Mouse (Mus musculus) cerebellum, adult 2 months (tissue): ENCODE data around the gene Tent5b. TPM values are rescaled to one million over a fixed set of nuclear protein-coding genes. Genes with fewer than 3 reads are reported as not detected.

ENCODE experiments used
- DNase-seq, 2 experiments: peaks; one replicate each; pipeline ENCODE4 v3.0.0; 2021
- H3K27ac ChIP-seq: fragments of 200-500 bp; 2 replicates; pipeline ENCODE4 v1.5.1; 2012; ENCODE audit warnings: low read length, control low read depth, inconsistent platforms; ENCODE audit not compliant: insufficient read depth
- H3K27me3 ChIP-seq: fragments of 200-500 bp; 2 replicates; pipeline ENCODE4 v1.6.1; 2012; ENCODE audit warnings: inconsistent platforms, mild to moderate bottlenecking, low read length, moderate library complexity; ENCODE audit not compliant: control insufficient read depth, insufficient read depth
- H3K4me1 ChIP-seq: fragments of 200-500 bp; 2 replicates; pipeline ENCODE4 v1.6.1; 2011; ENCODE audit warnings: low read length; ENCODE audit not compliant: control insufficient read depth, insufficient read depth
- H3K4me3 ChIP-seq: fragments of 200-500 bp; replicated peaks from 2 replicates; pipeline ENCODE3; 2011; ENCODE audit warnings: mild to moderate bottlenecking, low read depth, low read length, control low read depth; ENCODE audit not compliant: insufficient read depth
- CTCF ChIP-seq: fragments of 200-500 bp; IDR thresholded peaks from 2 replicates; pipeline ENCODE4 v1.5.1; 2011; ENCODE audit warnings: low read depth, mild to moderate bottlenecking, control low read depth, low read length, moderate library complexity, borderline replicate concordance; ENCODE audit not compliant: insufficient read depth
- POLR2A ChIP-seq: fragments of 200-500 bp; IDR thresholded peaks from 2 replicates; pipeline ENCODE4 v1.6.1; 2011; ENCODE audit warnings: low read length, control low read depth, borderline replicate concordance; ENCODE audit not compliant: insufficient read depth
- WGBS: fragments of 180-500 bp; shearing (Covaris S2); methylation state at CpG from one replicate; pipeline ENCODE4 v1.1.7; 2018; 5-methylcytosine and 5-hydroxymethylcytosine counted together
- polyA plus RNA-seq: library from polyadenylated mRNA; depleted of rRNA; stranded (reverse); fragments of >200 nt; gene quantifications from 2 replicates; pipeline ENCODE4 v1.2.3, GENCODE M21; 2012

Gene Tent5b
- polyA plus RNA-seq, 1 experiment, result 0.26 TPM

GRCm38 (mm10) chr4:133488619-133489392 is 8.9 kb downstream of the Tent5b start:
- H3K27ac ChIP-seq, result no peak overlapping the region
- H3K4me1 ChIP-seq, result peaks cover 6% of the 10 kb centered on the region; the same call in 1 of the 2 replicates
- no peak for DNase-seq
- TF ChIP-seq POLR2A (no peak), CTCF (no peak)
- H3K4me3 ChIP-seq, result no peak overlapping the region
- WGBS, result 66% methylated on average over 20 of the region's 20 CpGs
- no peaks in the 10 kb centered on the region for H3K27me3 ChIP-seq

GRCm38 (mm10) chr4:133489489-133490245 is 9.7 kb downstream of the Tent5b start:
- TF ChIP-seq POLR2A (no peak), CTCF (no peak)
- no peaks in the 10 kb centered on the region for H3K27me3 ChIP-seq
- 37% methylated on average over 4 of the region's 4 CpGs for WGBS

GRCm38 (mm10) chr4:133491800-133492199 is 11.9 kb downstream of the Tent5b start:
- H3K4me1 ChIP-seq, result peaks cover 13% of the 10 kb centered on the region
- WGBS, result 45% methylated on average over 10 of the region's 10 CpGs

More at GRCm38 (mm10) chr4:133489489-133490245, 9.7 kb downstream of the Tent5b start:
- DNase-seq, result no peak
- H3K4me1 ChIP-seq, result peaks cover 6% of the 10 kb centered on the region
- no peak overlapping the region for H3K27ac ChIP-seq
- H3K4me3 ChIP-seq, result no peak overlapping the region

GRCm38 (mm10) chr4:133493895-133494294 is 14.0 kb downstream of the Tent5b start:
- 20% methylated on average over 9 of the region's 12 CpGs for WGBS
- H3K4me3 ChIP-seq, result peak overlapping the region; percentile 54
- H3K27me3 ChIP-seq, result no peaks in the 10 kb centered on the region
- no peak for DNase-seq
- peaks cover 13% of the 10 kb centered on the region for H3K4me1 ChIP-seq
- no peak overlapping the region for H3K27ac ChIP-seq
- TF ChIP-seq CTCF, result no peak
- TF ChIP-seq POLR2A, result no peak

More at GRCm38 (mm10) chr4:133491800-133492199, 11.9 kb downstream of the Tent5b start:
- no peaks in the 10 kb centered on the region for H3K27me3 ChIP-seq
- H3K27ac ChIP-seq, result no peak overlapping the region
- no peak for DNase-seq
- no peak overlapping the region for H3K4me3 ChIP-seq
- TF ChIP-seq CTCF, result no peak
- no peak for TF ChIP-seq POLR2A

- H3K27ac ChIP-seq, result no peak overlapping the region
- peaks cover 10% of the 10 kb centered on the region for H3K4me1 ChIP-seq
- no peaks in the 10 kb centered on the region for H3K27me3 ChIP-seq
- 1% methylated on average over 12 of the region's 12 CpGs for WGBS
- H3K4me3 ChIP-seq, result peak overlapping the region; percentile 54
- TF ChIP-seq POLR2A, result no peak
- peak; percentile 81 for TF ChIP-seq CTCF
- DNase-seq, result peak; percentile 79 to 89
Observed at GRCm38 (mm10) chr4:133494432-133494831, 14.5 kb downstream of the Tent5b start.

GRCm38 (mm10) chr4:133494867-133495266 is 14.9 kb downstream of the Tent5b start:
- DNase-seq, result no peak
- no peaks in the 10 kb centered on the region for H3K27me3 ChIP-seq
- TF ChIP-seq CTCF, result no peak
- no peak for TF ChIP-seq POLR2A
- H3K4me3 ChIP-seq, result no peak overlapping the region
- H3K27ac ChIP-seq, result no peak overlapping the region
- peaks cover 9% of the 10 kb centered on the region for H3K4me1 ChIP-seq
- WGBS, result 70% methylated on average over 4 of the region's 4 CpGs

GRCm38 (mm10) chr4:133495711-133496110 is 15.8 kb downstream of the Tent5b start:
- TF ChIP-seq POLR2A, result no peak
- no peak for TF ChIP-seq CTCF
- 7% methylated on average over 7 of the region's 7 CpGs for WGBS
- peak; percentile 70 to 71 for DNase-seq
- Histone ChIP-seq H3K27ac (peak overlapping the region; percentile 95), H3K4me1 (peaks cover 9% of the 10 kb centered on the region), H3K4me3 (peak overlapping the region; percentile 92), H3K27me3 (no peaks in the 10 kb centered on the region)
